Mouse (Mus musculus) brain, adult 10 weeks (tissue): ENCODE measurements around the gene Tomm5. TPM values are rescaled to one million over a fixed set of nuclear protein-coding genes. Genes with fewer than 3 reads are reported as not detected.

ENCODE experiments used
- polyA plus RNA-seq: library from polyadenylated mRNA; stranded (reverse); fragments of 350-450 nt; fragmentation: Illumina TruSeq; extraction: RNeasy Lipid Tissue Mini Kit (QIAGEN cat#74804); gene quantifications from one replicate; pipeline ENCODE4 v1.2.3, GENCODE M21; 2015; ENCODE audit warnings: low read depth, low replicate concordance

Gene Tomm5
- polyA plus RNA-seq = 170 TPM

DNA sequence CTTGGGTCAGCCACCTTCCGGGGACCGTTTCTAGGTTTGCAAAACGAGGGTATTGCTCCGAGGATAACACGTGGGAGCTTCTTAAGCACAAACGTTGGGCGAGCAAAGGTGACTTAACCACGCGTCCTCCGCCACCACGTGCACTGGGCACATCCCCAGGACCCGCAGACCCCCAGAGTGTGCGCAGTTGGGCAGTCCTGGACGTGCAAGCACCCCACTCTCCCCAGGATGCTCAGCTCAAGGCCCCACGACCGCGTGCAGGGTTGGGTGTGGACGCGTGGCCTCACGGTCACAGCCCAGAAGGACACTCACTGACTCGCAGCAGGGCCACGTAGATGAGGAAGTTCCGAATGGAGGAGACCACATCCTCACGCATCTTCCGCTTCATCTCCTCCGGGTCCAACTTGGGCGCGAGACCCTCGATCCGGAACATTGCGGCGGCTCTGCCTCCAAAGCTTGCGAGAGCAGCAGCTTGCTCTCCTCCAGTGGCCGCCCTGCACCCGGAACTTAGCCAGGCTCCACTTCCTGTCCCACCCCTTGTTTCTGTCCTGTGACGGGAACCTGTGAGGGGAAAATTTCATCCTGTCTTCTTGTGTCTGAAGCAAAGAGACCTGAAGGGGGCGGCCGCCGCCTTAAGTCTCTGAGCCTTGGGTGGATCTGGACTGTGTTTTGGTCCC, at the start of gene Tomm5:
Tomm5 (minus strand) TSS at position 514 of the 677 bp plus-strand sequence.

DNA sequence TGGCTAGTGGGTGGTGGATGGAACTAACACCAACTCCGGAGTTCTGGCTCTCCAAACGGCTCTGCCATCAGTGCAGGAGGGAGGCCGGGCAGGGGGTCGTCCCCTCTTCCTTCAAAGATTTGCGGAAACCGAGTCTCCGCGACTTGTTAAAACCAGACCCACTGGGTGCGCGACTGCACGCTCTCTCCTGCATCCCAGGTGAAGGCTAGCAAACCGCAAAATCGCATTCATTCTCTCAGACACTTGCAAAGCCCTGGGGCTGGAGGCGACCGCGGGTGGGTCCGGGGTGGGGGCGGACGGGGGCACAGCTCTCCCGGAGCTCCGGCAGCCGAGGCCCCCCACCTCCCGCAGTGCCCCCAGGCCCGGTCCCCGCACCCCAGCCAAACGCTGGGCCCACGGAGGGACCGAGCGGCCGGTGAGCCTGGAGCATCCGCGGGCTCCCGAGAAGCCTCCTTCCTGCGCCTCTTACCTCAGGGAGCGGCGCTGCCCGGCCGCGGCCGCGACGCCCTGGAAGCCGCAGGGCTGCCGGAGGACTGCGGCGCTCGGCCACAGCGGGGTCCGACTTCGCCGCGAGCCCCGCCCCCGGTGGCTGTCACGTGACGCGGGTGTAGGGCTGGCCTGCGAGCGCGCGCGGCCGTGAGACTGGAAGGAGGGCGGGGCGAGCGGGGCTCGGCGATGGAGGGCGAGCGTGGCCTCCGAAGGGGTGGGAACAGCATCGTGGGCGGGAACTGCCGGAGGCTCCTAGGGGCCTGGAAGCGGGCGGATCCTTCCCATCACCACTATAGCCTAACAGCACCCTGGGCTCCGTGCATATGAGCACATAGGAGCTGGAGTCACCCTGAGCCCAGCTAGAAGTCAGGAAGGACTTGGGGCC, 23.7 kb downstream of the Tomm5 start, which contains the start of gene Fbxo10:
Fbxo10 (minus strand) TSS at position 584 of the 874 bp plus-strand sequence.

Other genes starting within 250 kb of the Tomm5 start
- gene Grhpr, start 126.7 kb downstream of the Tomm5 start, polyA plus RNA-seq = 49.3 TPM
- 7.2 TPM for gene Zbtb5, start 95.7 kb downstream of the Tomm5 start, polyA plus RNA-seq
- 14.3 TPM for gene Polr1e, start 89.5 kb downstream of the Tomm5 start, polyA plus RNA-seq
- gene Fbxo10, start 23.5 kb downstream of the Tomm5 start, polyA plus RNA-seq = 21.3 TPM
- 8.1 TPM for gene Frmpd1, start 76.8 kb upstream of the Tomm5 start, polyA plus RNA-seq
- 25.1 TPM for gene Trmt10b, start 189.0 kb upstream of the Tomm5 start, polyA plus RNA-seq
- gene Dcaf10, start 234.0 kb upstream of the Tomm5 start, polyA plus RNA-seq = 11.5 TPM
- gene Exosc3, start 234.6 kb upstream of the Tomm5 start, polyA plus RNA-seq = 14.4 TPM